Mouse (Mus musculus) neural tube, embryonic 14.5 days (tissue): ENCODE measurements at regions not wholly inside any gene's neighbourhood (a gene's known extent, or its start where the extent isn't known, plus 50 kb on each side); places are given as distances from the start of the nearest gene placed in this dataset.
"Not testable (repeated sequence)": the region's sequence is repeated elsewhere in the genome, so short reads cannot be mapped to it uniquely, and the experiment has no call there.

Source experiments
- ATAC-seq: fragments of 200-750 bp; cut with Nextera tagmentation; 2 replicates; pipeline ENCODE4 v1.8.0; 2017; ENCODE audit warnings: low read depth, mild to moderate bottlenecking, moderate TSS enrichment, moderate library complexity
- H3K27ac ChIP-seq: fragments of 300-500 bp; sonication (generic); 2 replicates; pipeline ENCODE4 v1.5.1; 2014; ENCODE audit warnings: low read depth, mild to moderate bottlenecking, control low read depth, low read length, moderate library complexity, mixed read lengths
- H3K27me3 ChIP-seq: fragments of 300-500 bp; sonication (generic); 2 replicates; pipeline ENCODE4 v1.6.1; 2014; ENCODE audit warnings: low read length; ENCODE audit not compliant: control insufficient read depth, insufficient read depth
- H3K36me3 ChIP-seq: fragments of 300-500 bp; sonication (generic); 2 replicates; pipeline ENCODE4 v1.6.1; 2014; ENCODE audit warnings: low read length, mixed read lengths; ENCODE audit not compliant: control insufficient read depth, insufficient read depth
- H3K4me1 ChIP-seq: fragments of 300-500 bp; sonication (generic); 2 replicates; pipeline ENCODE4 v1.6.1; 2014; ENCODE audit warnings: low read length; ENCODE audit not compliant: control insufficient read depth, insufficient read depth
- H3K4me2 ChIP-seq: fragments of 300-500 bp; sonication (generic); 2 replicates; pipeline ENCODE4 v1.6.1; 2014; ENCODE audit warnings: mild to moderate bottlenecking, low read depth, low read length, control low read depth
- H3K4me3 ChIP-seq: fragments of 300-500 bp; sonication (generic); 2 replicates; pipeline ENCODE4 v1.5.1; 2014; ENCODE audit warnings: low read depth, low read length, control low read depth, mixed read lengths
- H3K9ac ChIP-seq: fragments of 300-500 bp; sonication (generic); replicated peaks from 2 replicates; pipeline ENCODE4 v1.6.1; 2014; ENCODE audit warnings: low read depth, mild to moderate bottlenecking, control low read depth, low read length, mixed read lengths
- H3K9me3 ChIP-seq: fragments of 300-500 bp; sonication (generic); 2 replicates; pipeline ENCODE4 v1.6.1; 2016; ENCODE audit warnings: low read length; ENCODE audit not compliant: control insufficient read depth
- WGBS: fragments of 180-500 bp; shearing (Covaris S2); extraction: QIAGEN DNeasy Blood & Tissue Kit; methylation state at CpG from one replicate; pipeline ENCODE4 v1.1.7; 2014; 5-methylcytosine and 5-hydroxymethylcytosine counted together

GRCm38 (mm10) chr13:31050160-31050788 is 76.3 kb downstream of the Gm5447 start:
- Histone ChIP-seq H3K4me3 (no peak overlapping the region), H3K27me3 (no peaks in the 10 kb centered on the region), H3K27ac (no peak overlapping the region), H3K4me1 (no peaks in the 10 kb centered on the region), H3K9ac (no peak overlapping the region), H3K9me3 (no peaks in the 10 kb centered on the region), H3K36me3 (no peaks in the 10 kb centered on the region), H3K4me2 (no peak overlapping the region)
- ATAC-seq = no peak
- WGBS = 84% methylated on average over 11 of the region's 11 CpGs

GRCm38 (mm10) chr13:31051586-31051985 is 77.6 kb downstream of the Gm5447 start:
- not testable (repeated sequence) for H3K27ac ChIP-seq, H3K27me3 ChIP-seq, H3K9ac ChIP-seq, H3K9me3 ChIP-seq, H3K36me3 ChIP-seq, H3K4me1 ChIP-seq, ATAC-seq, H3K4me3 ChIP-seq, H3K4me2 ChIP-seq
- no CpG with 5 or more reads among the region's 6 CpGs for WGBS

DNA sequence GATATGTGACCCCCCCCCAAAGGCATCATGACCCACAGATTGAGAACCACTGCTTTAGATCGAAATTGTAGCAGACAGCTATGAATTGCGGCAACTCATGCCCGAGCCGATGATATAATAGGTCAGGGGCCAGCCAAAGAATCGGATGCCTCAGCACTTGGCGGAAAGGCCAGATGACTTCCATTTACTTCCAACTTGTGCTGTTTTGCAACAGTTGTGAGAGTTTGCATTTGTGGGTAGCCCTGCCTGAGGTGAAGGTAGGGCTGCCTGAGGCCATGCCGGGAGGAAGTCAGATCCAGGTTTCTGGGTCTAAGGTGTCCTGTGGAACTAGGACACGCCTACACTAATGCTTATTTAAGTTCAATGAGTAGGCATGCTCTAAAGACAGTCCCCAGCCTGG is 80.4 kb downstream of the Gm5447 start:
- WGBS = 95% methylated on average over 8 of the region's 8 CpGs
- no peak for ATAC-seq

GRCm38 (mm10) chr13:31055376-31056083 is 81.5 kb downstream of the Gm5447 start:
- Histone ChIP-seq H3K9ac (no peak overlapping the region), H3K27me3 (no peaks in the 10 kb centered on the region), H3K4me1 (no peaks in the 10 kb centered on the region), H3K4me3 (no peak overlapping the region), H3K27ac (no peak overlapping the region), H3K36me3 (no peaks in the 10 kb centered on the region), H3K4me2 (no peak overlapping the region), H3K9me3 (no peaks in the 10 kb centered on the region)
- 74% methylated on average over 5 of the region's 5 CpGs for WGBS
- no peak for ATAC-seq

More for the DNA sequence above, 80.4 kb downstream of the Gm5447 start:
- H3K4me2 ChIP-seq = no peak overlapping the region
- no peak overlapping the region for H3K27ac ChIP-seq
- no peaks in the 10 kb centered on the region for H3K9me3 ChIP-seq
- H3K9ac ChIP-seq = no peak overlapping the region
- H3K4me3 ChIP-seq = no peak overlapping the region
- no peaks in the 10 kb centered on the region for H3K36me3 ChIP-seq
- no peaks in the 10 kb centered on the region for H3K27me3 ChIP-seq
- H3K4me1 ChIP-seq = no peaks in the 10 kb centered on the region

DNA sequence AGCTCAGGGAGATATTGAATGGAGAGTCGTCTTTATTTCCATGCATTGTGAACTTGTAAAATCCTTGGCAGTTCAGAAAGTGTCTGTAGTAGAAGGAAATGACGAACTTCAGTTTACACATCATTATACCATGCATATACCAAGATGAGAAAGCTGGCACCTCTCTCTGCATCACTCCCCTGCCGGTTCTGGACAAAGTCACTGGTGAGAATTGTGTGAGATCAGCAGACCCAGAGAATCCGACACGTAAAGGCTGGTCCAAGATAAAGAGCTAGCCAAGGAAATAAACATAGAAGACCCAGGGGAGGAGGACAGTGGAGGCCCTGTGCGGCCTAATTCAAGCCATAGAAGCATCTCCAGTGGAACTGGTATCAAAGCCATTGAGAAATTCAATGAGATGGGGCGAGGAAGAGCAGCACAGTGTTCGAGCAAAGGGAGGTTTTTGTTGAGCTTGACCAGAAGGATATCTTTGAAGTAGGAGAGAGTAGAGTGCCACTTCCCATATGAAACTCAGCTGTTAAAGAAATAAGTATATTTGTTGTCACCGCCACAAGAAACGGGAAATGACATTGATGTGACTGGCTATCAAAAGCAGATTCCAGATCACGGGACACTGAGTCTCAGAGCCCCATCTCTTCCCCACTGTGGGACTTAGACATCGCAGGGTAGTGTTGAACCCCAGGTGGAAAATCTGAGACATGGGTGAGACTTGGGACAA is 82.3 kb downstream of the Gm5447 start:
- 93% methylated on average over 12 of the region's 12 CpGs for WGBS
- Histone ChIP-seq H3K36me3 (no peaks in the 10 kb centered on the region), H3K4me2 (no peak overlapping the region), H3K27ac (no peak overlapping the region), H3K9me3 (no peaks in the 10 kb centered on the region), H3K27me3 (no peaks in the 10 kb centered on the region), H3K4me3 (no peak overlapping the region), H3K9ac (no peak overlapping the region), H3K4me1 (no peaks in the 10 kb centered on the region)
- ATAC-seq = no peak

GRCm38 (mm10) chr13:31060916-31061431 is 87.0 kb downstream of the Gm5447 start:
- Histone ChIP-seq H3K4me2 (no peak overlapping the region), H3K27ac (no peak overlapping the region), H3K27me3 (no peaks in the 10 kb centered on the region), H3K4me3 (no peak overlapping the region), H3K9me3 (no peaks in the 10 kb centered on the region), H3K36me3 (no peaks in the 10 kb centered on the region), H3K4me1 (no peaks in the 10 kb centered on the region), H3K9ac (no peak overlapping the region)
- WGBS = 73% methylated on average over 6 of the region's 6 CpGs
- no peak for ATAC-seq

DNA sequence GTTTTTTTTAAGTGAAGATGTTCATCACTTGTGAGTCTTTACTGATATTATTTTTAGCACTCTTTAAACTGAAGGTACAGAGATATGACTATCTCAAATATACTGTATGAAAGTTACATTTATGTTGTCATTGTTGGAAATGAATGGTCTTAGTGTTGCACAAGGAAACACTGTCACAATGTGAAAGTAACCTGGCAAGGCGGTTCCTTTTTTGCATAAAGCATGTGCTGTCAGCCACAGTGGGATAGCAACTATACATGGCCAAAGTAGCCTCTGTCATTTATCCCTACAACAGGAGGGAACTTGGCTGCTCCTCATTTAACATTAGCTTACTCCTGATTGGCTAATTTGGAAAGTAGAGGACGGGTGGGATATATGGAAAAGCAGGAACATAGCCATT is 94.3 kb downstream of the Gm5447 start:
- WGBS = 80% methylated on average over 2 of the region's 2 CpGs
- H3K36me3 ChIP-seq = no peaks in the 10 kb centered on the region

GRCm38 (mm10) chr13:31076541-31076940 is 102.5 kb downstream of the Gm5447 start:
- Histone ChIP-seq H3K4me2 (no peak overlapping the region), H3K27me3 (peaks cover 7% of the 10 kb centered on the region), H3K9me3 (no peaks in the 10 kb centered on the region), H3K36me3 (no peaks in the 10 kb centered on the region), H3K4me3 (no peak overlapping the region), H3K27ac (no peak overlapping the region), H3K9ac (no peak overlapping the region), H3K4me1 (no peaks in the 10 kb centered on the region)
- no peak for ATAC-seq
- 52% methylated on average over 5 of the region's 5 CpGs for WGBS

More for the DNA sequence above, 94.3 kb downstream of the Gm5447 start:
- H3K27ac ChIP-seq = no peak overlapping the region
- no peak overlapping the region for H3K4me2 ChIP-seq
- no peak for ATAC-seq
- no peaks in the 10 kb centered on the region for H3K27me3 ChIP-seq
- no peaks in the 10 kb centered on the region for H3K9me3 ChIP-seq
- no peak overlapping the region for H3K4me3 ChIP-seq
- no peak overlapping the region for H3K9ac ChIP-seq
- H3K4me1 ChIP-seq = no peaks in the 10 kb centered on the region

GRCm38 (mm10) chr13:31078751-31079150 is 104.7 kb downstream of the Gm5447 start:
- no peak overlapping the region for H3K4me2 ChIP-seq
- no peak overlapping the region for H3K27ac ChIP-seq
- H3K9me3 ChIP-seq = no peaks in the 10 kb centered on the region
- H3K36me3 ChIP-seq = no peaks in the 10 kb centered on the region
- H3K9ac ChIP-seq = no peak overlapping the region
- H3K4me1 ChIP-seq = no peaks in the 10 kb centered on the region
- no peak for ATAC-seq
- H3K4me3 ChIP-seq = no peak overlapping the region
- H3K27me3 ChIP-seq = peaks cover 7% of the 10 kb centered on the region
- 74% methylated on average over 3 of the region's 3 CpGs for WGBS
